Mouse (Mus musculus) heart, embryonic 13.5 days (tissue): ENCODE results near the gene Rps6kc1. TPM values are rescaled to one million over a fixed set of nuclear protein-coding genes. Genes with fewer than 3 reads are reported as not detected.

Source experiments
- polyA plus RNA-seq: library from polyadenylated mRNA; unstranded; fragments of >200 nt; fragmentation: Nextera tagmentation; extraction: Ambion mirVana; gene quantifications from 2 replicates; pipeline ENCODE4 v1.2.1, GENCODE M21; 2015

Rps6kc1 gene
- polyA plus RNA-seq, 1 experiment from 2014 or later = 8.3 TPM

Other genes with a start within 250 kb of the Rps6kc1 start
- gene Angel2, start 13.3 kb upstream of the Rps6kc1 start, polyA plus RNA-seq = 27.6 and 28.6 TPM in 2 replicates
- gene Vash2, start 67.5 kb upstream of the Rps6kc1 start, polyA plus RNA-seq = 46.2 and 47.6 TPM in 2 replicates
- gene Flvcr1, start 114.4 kb upstream of the Rps6kc1 start, polyA plus RNA-seq = 2.6 and 3.1 TPM in 2 replicates
- gene Spata45, start 124.9 kb upstream of the Rps6kc1 start, polyA plus RNA-seq = not detected in 2 replicates
- 15.8 and 17.5 TPM in 2 replicates for gene Tatdn3, start 151.2 kb upstream of the Rps6kc1 start, polyA plus RNA-seq
- 12.4 and 14.0 TPM in 2 replicates for gene Nsl1, start 151.2 kb upstream of the Rps6kc1 start, polyA plus RNA-seq
- 3.5 and 4.3 TPM in 2 replicates for gene Batf3, start 186.1 kb upstream of the Rps6kc1 start, polyA plus RNA-seq